Mouse (Mus musculus) heart, postnatal 0 days (tissue): ENCODE measurements around the gene Nxf1.

Experiments used
- CTCF ChIP-seq: IDR thresholded peaks from 2 replicates; pipeline ENCODE4 v1.5.1; 2016; ENCODE audit warnings: antibody characterized with exemption, control low read depth, low read depth
- EP300 ChIP-seq: IDR thresholded peaks from 2 replicates; pipeline ENCODE4 v1.6.1; 2016; ENCODE audit warnings: antibody characterized with exemption, low read depth

DNA sequence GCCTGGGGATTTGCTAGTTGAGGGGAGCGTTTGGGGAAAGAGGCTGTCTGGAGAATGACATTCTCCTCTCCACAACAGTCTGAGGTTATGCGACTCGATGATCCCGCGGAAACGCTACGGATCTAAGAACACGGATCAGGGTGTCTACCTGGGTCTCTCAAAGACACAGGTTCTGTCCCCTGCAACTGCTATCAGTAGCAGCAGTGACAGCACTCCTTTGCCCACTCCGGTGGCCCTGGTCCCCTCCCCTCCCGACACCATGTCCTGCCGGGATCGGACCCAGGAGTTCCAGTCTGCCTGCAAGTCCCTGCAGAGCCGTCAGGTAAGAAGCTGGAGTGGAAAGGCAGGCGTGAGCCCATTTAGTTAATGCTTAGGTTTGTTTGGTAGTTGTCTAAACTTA lies 14.7 kb upstream of the Nxf1 start:
- no peak for TF ChIP-seq CTCF
- no peak for TF ChIP-seq EP300
